Comparison of ENCODE assay signal across 10 mouse cellular contexts in genomic region chr3:33090001-33090400, GRCm38 (mm10). TPM values are rescaled to one million over a fixed set of nuclear protein-coding genes. Genes with fewer than 3 reads are reported as not detected.
DNase-seq lines count a peak whose midpoint lies in the region; ATAC-seq and TF ChIP-seq lines count a peak whose summit lies in the region.
"Had no signal": no experiment of that assay in that cellular context is flagged by ENCODE, and none has a peak within 500 bp of the region (broad histone marks: within the 10 kb centered on the region; RNA-seq: fewer than 3 reads in every experiment).

No protein-coding gene starts in this region.

- peak; percentile 79 for ATAC-seq in hindbrain, embryonic 16.5 days
- no peak; the same call in 1 of the 2 replicates for ATAC-seq in neural tube, embryonic 15.5 days (ENCODE audit: low FRiP score)

- no peak overlapping the region for H3K9ac ChIP-seq in hindbrain, embryonic 16.5 days (ENCODE audit: low read depth, low read length)
- no peak overlapping the region for H3K9ac ChIP-seq in neural tube, embryonic 15.5 days (replicated peaks)

- peak overlapping the region; percentile 31; the same call in 1 of the 2 replicates for H3K4me3 ChIP-seq in layer of hippocampus, adult 2 months
- peak overlapping the region; percentile 37 for H3K4me3 ChIP-seq in embryonic facial prominence, embryonic 10.5 days
- peak overlapping the region; percentile 12 for H3K4me3 ChIP-seq in hindbrain, embryonic 16.5 days (ENCODE audit: low read length)
- no peak overlapping the region; the same call in 1 of the 2 replicates for H3K4me3 ChIP-seq in neural tube, embryonic 15.5 days (replicated peaks)

- no peaks in the 10 kb centered on the region for H3K36me3 ChIP-seq in embryonic facial prominence, embryonic 10.5 days (replicated peaks)
- no peaks in the 10 kb centered on the region for H3K36me3 ChIP-seq in hindbrain, embryonic 16.5 days (ENCODE audit: control insufficient read depth, insufficient read depth, low read length)
- no peaks in the 10 kb centered on the region for H3K36me3 ChIP-seq in neural tube, embryonic 15.5 days

- H3K9me3 ChIP-seq in embryonic facial prominence, embryonic 10.5 days, result no peaks in the 10 kb centered on the region
- H3K9me3 ChIP-seq in hindbrain, embryonic 16.5 days (ENCODE audit: control insufficient read depth, low read length), result no peaks in the 10 kb centered on the region
- H3K9me3 ChIP-seq in neural tube, embryonic 15.5 days (replicated peaks), result no peaks in the 10 kb centered on the region

- H3K4me1 ChIP-seq in embryonic facial prominence, embryonic 10.5 days, result peaks cover 20% of the 10 kb centered on the region
- peaks cover 3% of the 10 kb centered on the region for H3K4me1 ChIP-seq in hindbrain, embryonic 16.5 days (ENCODE audit: control insufficient read depth, insufficient read depth, low read depth, low read length)
- H3K4me1 ChIP-seq in neural tube, embryonic 15.5 days, result peaks cover 12% of the 10 kb centered on the region

- no peaks in the 10 kb centered on the region; the same call in 1 of the 2 replicates for H3K27me3 ChIP-seq in embryonic facial prominence, embryonic 10.5 days (replicated peaks; ENCODE audit: low read depth, poor library complexity, severe bottlenecking)
- no peaks in the 10 kb centered on the region for H3K27me3 ChIP-seq in hindbrain, embryonic 16.5 days (replicated peaks; ENCODE audit: control insufficient read depth, insufficient read depth, low read length)
- H3K27me3 ChIP-seq in neural tube, embryonic 15.5 days (replicated peaks), result no peaks in the 10 kb centered on the region

- H3K27ac ChIP-seq in layer of hippocampus, adult 2 months, result peak overlapping the region; percentile 82
- H3K27ac ChIP-seq in embryonic facial prominence, embryonic 10.5 days (replicated peaks), result peak overlapping the region; percentile 40; the same call in 1 of the 2 replicates
- no peak overlapping the region for H3K27ac ChIP-seq in hindbrain, embryonic 16.5 days (ENCODE audit: low read depth, low read length)
- H3K27ac ChIP-seq in neural tube, embryonic 15.5 days (replicated peaks), result no peak overlapping the region

- no peak for TF ChIP-seq CTCF in layer of hippocampus, adult 2 months (conservative IDR thresholded peaks at IDR 0.05)

- peak overlapping the region; percentile 52 for H3K4me2 ChIP-seq in hindbrain, embryonic 16.5 days (ENCODE audit: low read length)
- peak overlapping the region; percentile 42 for H3K4me2 ChIP-seq in neural tube, embryonic 15.5 days

- 12% methylated on average over 9 of the region's 9 CpGs for WGBS in embryonic facial prominence, embryonic 10.5 days
- 14% methylated on average over 9 of the region's 9 CpGs for WGBS in hindbrain, embryonic 16.5 days
- 22% methylated on average over 9 of the region's 9 CpGs for WGBS in neural tube, embryonic 15.5 days

- DNase-seq in layer of hippocampus, adult 2 months (ENCODE audit: low spot score in 2 of 2), result no peak
- DNase-seq in layer of hippocampus, postnatal 36 days, result no peak
- DNase-seq in embryonic facial prominence, embryonic 10.5 days (ENCODE audit: low spot score), result peak; percentile 63
- no peak for DNase-seq in kidney, postnatal 14 days
- DNase-seq in left cerebral cortex, adult 18-20 months (ENCODE audit: low spot score in 2 of 2), result no peak
- DNase-seq in layer of hippocampus, postnatal 14 days (ENCODE audit: low spot score in 2 of 2), result no peak
- DNase-seq: heart, postnatal 14 days had no signal

RNA-seq across cellular contexts. Expression of gene Pex5l, which starts 53.0 kb away (rescaled TPM):
- total RNA-seq in layer of hippocampus, adult 2 months (2021), result 100 to 1,000 TPM; 291 to 295 TPM
- total RNA-seq in layer of hippocampus, postnatal 36 days (2021), result 100 to 1,000 TPM; 284 to 289 TPM
- polyA plus RNA-seq in embryonic facial prominence, embryonic 10.5 days (2016; fragmentation: Nextera tagmentation; extraction: Ambion mirVana), result 1.1 and 1.6 TPM in 2 replicates
- polyA plus RNA-seq in hindbrain, embryonic 16.5 days (2015; fragmentation: Nextera tagmentation; extraction: Ambion mirVana), result 3.5 and 5.5 TPM in 2 replicates
- polyA plus RNA-seq in neural tube, embryonic 15.5 days (2015; fragmentation: Nextera tagmentation; extraction: Ambion mirVana), result 3.5 and 4.5 TPM in 2 replicates
- 100 to 1,000 TPM; 228 to 230 TPM for total RNA-seq in left cerebral cortex, adult 18-20 months (2021)
- total RNA-seq in layer of hippocampus, postnatal 14 days (2021), result 100 to 1,000 TPM; 177 to 230 TPM
- total RNA-seq: MEL had no signal

Comparison
In these comparisons a context has a peak if more than half of its experiments do, and no peak if none do; other contexts are left out.
1. H3K27ac ChIP-seq: peak in layer of hippocampus, adult 2 months (single experiment) and embryonic facial prominence, embryonic 10.5 days (single experiment); none in hindbrain, embryonic 16.5 days (single experiment) and neural tube, embryonic 15.5 days (single experiment).